Mouse (Mus musculus): Measurements from ENCODE around the gene Ggt5.

Gene Ggt5

GRCm38 (mm10) chr10:75625920-75626319, 36.8 kb downstream of the Ggt5 start:
- DNase-seq (ENCODE audit: low spot score in 2 of 2), result no peak

- no peak for DNase-seq (ENCODE audit: low spot score in 2 of 2)
These were observed 37.9 kb downstream of the Ggt5 start for GRCm38 (mm10) chr10:75626991-75627390.

GRCm38 (mm10) chr10:75627490-75627889, 38.4 kb downstream of the Ggt5 start:
- DNase-seq (ENCODE audit: low spot score in 2 of 2), result peak in 1 of 2 experiments; percentile 35

GRCm38 (mm10) chr10:75632633-75633032, 43.5 kb downstream of the Ggt5 start:
- DNase-seq (ENCODE audit: low spot score in 2 of 2), result peak; percentile 81 to 89

- DNase-seq (ENCODE audit: low spot score in 2 of 2), result peak in 1 of 2 experiments; percentile 51
These were observed 43.9 kb downstream of the Ggt5 start for GRCm38 (mm10) chr10:75633048-75633447.

- no peak for DNase-seq (ENCODE audit: low spot score in 2 of 2)
These were observed 44.5 kb downstream of the Ggt5 start for GRCm38 (mm10) chr10:75633576-75634139.

GRCm38 (mm10) chr10:75634610-75635009, 45.5 kb downstream of the Ggt5 start:
- DNase-seq (ENCODE audit: low spot score in 2 of 2), result no peak

GRCm38 (mm10) chr10:75635019-75635692, 46.0 kb downstream of the Ggt5 start:
- DNase-seq (ENCODE audit: low spot score in 2 of 2), result no peak

GRCm38 (mm10) chr10:75635693-75636055, 46.5 kb downstream of the Ggt5 start:
- peak; percentile 70 to 91 for DNase-seq (ENCODE audit: low spot score in 2 of 2)

- no peak for DNase-seq (ENCODE audit: low spot score in 2 of 2)
These were observed 47.1 kb downstream of the Ggt5 start for GRCm38 (mm10) chr10:75636084-75636786.

- no peak for DNase-seq (ENCODE audit: low spot score in 2 of 2)
These were observed 48.6 kb downstream of the Ggt5 start for GRCm38 (mm10) chr10:75637711-75638110.

- no peak for DNase-seq (ENCODE audit: low spot score in 2 of 2)
These were observed 52.6 kb downstream of the Ggt5 start for GRCm38 (mm10) chr10:75641721-75642222.

GRCm38 (mm10) chr10:75642436-75642835, 53.3 kb downstream of the Ggt5 start:
- no peak for DNase-seq (ENCODE audit: low spot score in 2 of 2)

- DNase-seq (ENCODE audit: low spot score in 2 of 2), result no peak
These were observed 53.8 kb downstream of the Ggt5 start for GRCm38 (mm10) chr10:75642891-75643290.

- no peak for DNase-seq (ENCODE audit: low spot score in 2 of 2)
These were observed 54.7 kb downstream of the Ggt5 start, which contains the start of gene Susd2 for GRCm38 (mm10) chr10:75643741-75644343. TSS of gene Susd2 (minus strand) at chr10:75644008.

GRCm38 (mm10) chr10:75645616-75646015, 56.5 kb downstream of the Ggt5 start:
- DNase-seq (ENCODE audit: low spot score in 2 of 2), result no peak

- no peak for DNase-seq (ENCODE audit: low spot score in 2 of 2)
These were observed 57.3 kb downstream of the Ggt5 start for GRCm38 (mm10) chr10:75646406-75646805.

GRCm38 (mm10) chr10:75647362-75647761, 58.2 kb downstream of the Ggt5 start:
- DNase-seq (ENCODE audit: low spot score in 2 of 2), result peak; percentile 54 to 72

GRCm38 (mm10) chr10:75648091-75648490, 59.0 kb downstream of the Ggt5 start:
- no peak for DNase-seq (ENCODE audit: low spot score in 2 of 2)

- no peak for DNase-seq (ENCODE audit: low spot score in 2 of 2)
These were observed 59.9 kb downstream of the Ggt5 start for GRCm38 (mm10) chr10:75649001-75649400.

GRCm38 (mm10) chr10:75649406-75649995, 60.4 kb downstream of the Ggt5 start:
- no peak for DNase-seq (ENCODE audit: low spot score in 2 of 2)

Data from heart, adult 9 months (tissue).